35 mouse cellular contexts compared by ENCODE assay signal in genomic region chr5:69156489-69156888, GRCm38 (mm10).
"Had no signal": no experiment of that assay in that cellular context is flagged by ENCODE, and none has a peak within 500 bp of the region (broad histone marks: within the 10 kb centered on the region; RNA-seq: fewer than 3 reads in every experiment).

No protein-coding gene starts in this region.

- ATAC-seq: hindbrain, embryonic 16.5 days; hindbrain, postnatal 0 days; inflammation-experienced regulatory T-cells, adult 6 months; intestine, embryonic 15.5 days; intestine, embryonic 16.5 days; intestine, postnatal 0 days had no signal

- H3K27me3 ChIP-seq: heart, embryonic 12.5 days; heart, embryonic 13.5 days; heart, embryonic 15.5 days; hindbrain, embryonic 12.5 days; hindbrain, embryonic 13.5 days; hindbrain, embryonic 15.5 days; intestine, embryonic 15.5 days; kidney, embryonic 15.5 days had no signal

- H3K27ac ChIP-seq: heart, embryonic 10.5 days; heart, embryonic 13.5 days; heart, embryonic 15.5 days; hindbrain, embryonic 10.5 days; hindbrain, embryonic 12.5 days; hindbrain, embryonic 13.5 days; hindbrain, embryonic 14.5 days; hindbrain, embryonic 15.5 days; hindbrain, postnatal 0 days; intestine, embryonic 15.5 days; kidney, embryonic 15.5 days; kidney, postnatal 0 days; layer of hippocampus, adult 2 months had no signal

- H3K4me2 ChIP-seq: heart, embryonic 11.5 days; heart, embryonic 12.5 days; heart, embryonic 13.5 days; heart, embryonic 15.5 days; hindbrain, embryonic 12.5 days; hindbrain, embryonic 13.5 days; hindbrain, embryonic 14.5 days; hindbrain, embryonic 15.5 days; intestine, embryonic 15.5 days; kidney, embryonic 15.5 days had no signal

- H3K9me3 ChIP-seq: heart, embryonic 10.5 days; heart, embryonic 12.5 days; heart, embryonic 13.5 days; heart, embryonic 15.5 days; hindbrain, embryonic 10.5 days; hindbrain, embryonic 12.5 days; hindbrain, embryonic 13.5 days; hindbrain, embryonic 15.5 days; intestine, embryonic 15.5 days; kidney, embryonic 15.5 days had no signal

- H3K36me3 ChIP-seq: heart, embryonic 10.5 days; heart, embryonic 12.5 days; heart, embryonic 13.5 days; heart, embryonic 15.5 days; hindbrain, embryonic 10.5 days; hindbrain, embryonic 12.5 days; hindbrain, embryonic 13.5 days; hindbrain, embryonic 15.5 days; intestine, embryonic 15.5 days; kidney, embryonic 15.5 days had no signal

- H3K4me3 ChIP-seq: heart, embryonic 10.5 days; heart, embryonic 12.5 days; heart, embryonic 13.5 days; heart, embryonic 15.5 days; hindbrain, embryonic 10.5 days; hindbrain, embryonic 12.5 days; hindbrain, embryonic 13.5 days; hindbrain, embryonic 15.5 days; intestine, embryonic 15.5 days; kidney, embryonic 15.5 days; layer of hippocampus, adult 2 months had no signal

- H3K4me1 ChIP-seq: heart, embryonic 10.5 days; heart, embryonic 12.5 days; heart, embryonic 15.5 days; hindbrain, embryonic 10.5 days; hindbrain, embryonic 12.5 days; hindbrain, embryonic 13.5 days; hindbrain, embryonic 15.5 days; intestine, embryonic 15.5 days; kidney, embryonic 15.5 days had no signal

- DNase-seq: heart, postnatal 10 days; heart, postnatal 14 days; heart, postnatal 36 days; heart, postnatal 4 days; kidney, adult 11 months; kidney, adult 18-20 months; kidney, adult 2 months; kidney, adult 8-10 months; kidney, adult 9 months; kidney, postnatal 10 days; kidney, postnatal 14 days; kidney, postnatal 25 days; kidney, postnatal 36 days; kidney, postnatal 4 days; layer of hippocampus, adult 9-11 months; layer of hippocampus, postnatal 36 days had no signal

- H3K9ac ChIP-seq: heart, embryonic 12.5 days; heart, embryonic 13.5 days; heart, embryonic 15.5 days; hindbrain, embryonic 12.5 days; hindbrain, embryonic 13.5 days; hindbrain, embryonic 14.5 days; hindbrain, embryonic 15.5 days; intestine, embryonic 15.5 days; kidney, embryonic 15.5 days had no signal
